Mouse (Mus musculus) cortical plate, adult 2 months (tissue): ENCODE measurements around the gene Fhit. TPM values are rescaled to one million over a fixed set of nuclear protein-coding genes. Genes with fewer than 3 reads are reported as not detected.

Experiments
- H3K27ac ChIP-seq: fragments of 200-500 bp; 2 replicates; pipeline ENCODE4 v1.5.1; 2012; ENCODE audit warnings: low read length, control low read depth, inconsistent platforms; ENCODE audit not compliant: insufficient read depth
- H3K4me1 ChIP-seq: fragments of 200-500 bp; 2 replicates; pipeline ENCODE4 v1.6.1; 2011; ENCODE audit warnings: low read length; ENCODE audit not compliant: control insufficient read depth, insufficient read depth
- H3K4me3 ChIP-seq: fragments of 200-500 bp; 2 replicates; pipeline ENCODE4 v1.5.1; 2011; ENCODE audit warnings: mild to moderate bottlenecking, low read length, control low read depth; ENCODE audit not compliant: insufficient read depth
- CTCF ChIP-seq: fragments of 200-500 bp; IDR thresholded peaks from 2 replicates; pipeline ENCODE4 v1.5.1; 2011; ENCODE audit warnings: mild to moderate bottlenecking, control low read depth, low read length; ENCODE audit not compliant: insufficient read depth; ENCODE audit errors: extremely low read depth
- POLR2A ChIP-seq: fragments of 200-500 bp; IDR thresholded peaks from 2 replicates; pipeline ENCODE4 v1.6.1; 2011; ENCODE audit warnings: mild to moderate bottlenecking, low read length, control low read depth; ENCODE audit not compliant: insufficient read depth; ENCODE audit errors: extremely low read depth
- polyA plus RNA-seq: library from polyadenylated mRNA; depleted of rRNA; stranded (reverse); fragments of >200 nt; gene quantifications from 2 replicates; pipeline ENCODE4 v1.2.3, GENCODE M21; 2012

Gene Fhit
- polyA plus RNA-seq, 1 experiment = 7.7 TPM

- TF ChIP-seq POLR2A = no peak
- TF ChIP-seq CTCF = no peak
- H3K4me3 ChIP-seq = no peak overlapping the region
- H3K4me1 ChIP-seq = no peaks in the 10 kb centered on the region
- no peak overlapping the region for H3K27ac ChIP-seq
Observed at GRCm38 (mm10) chr14:10554755-10555154, 607.1 kb downstream of the Fhit start.

- Histone ChIP-seq H3K4me3 (no peak overlapping the region), H3K4me1 (no peaks in the 10 kb centered on the region), H3K27ac (no peak overlapping the region)
- TF ChIP-seq POLR2A = no peak
- TF ChIP-seq CTCF = no peak
Observed at GRCm38 (mm10) chr14:10548632-10549031, 613.2 kb downstream of the Fhit start.

GRCm38 (mm10) chr14:10545916-10546315 lies 615.9 kb downstream of the Fhit start:
- no peak overlapping the region for H3K27ac ChIP-seq
- no peaks in the 10 kb centered on the region for H3K4me1 ChIP-seq
- TF ChIP-seq POLR2A (no peak), CTCF (no peak)
- H3K4me3 ChIP-seq = no peak overlapping the region

- TF ChIP-seq CTCF = no peak
- no peak for TF ChIP-seq POLR2A
- Histone ChIP-seq H3K4me3 (no peak overlapping the region), H3K27ac (no peak overlapping the region), H3K4me1 (no peaks in the 10 kb centered on the region)
Observed at GRCm38 (mm10) chr14:10534862-10535261, 627.0 kb downstream of the Fhit start.

- Histone ChIP-seq H3K27ac (no peak overlapping the region), H3K4me1 (no peaks in the 10 kb centered on the region), H3K4me3 (no peak overlapping the region)
- TF ChIP-seq POLR2A (no peak), CTCF (no peak)
Observed at GRCm38 (mm10) chr14:10531748-10532500, 629.9 kb downstream of the Fhit start.

- TF ChIP-seq CTCF (no peak), POLR2A (no peak)
- Histone ChIP-seq H3K27ac (no peak overlapping the region), H3K4me3 (no peak overlapping the region), H3K4me1 (no peaks in the 10 kb centered on the region)
Observed at GRCm38 (mm10) chr14:10526800-10527199, 635.0 kb downstream of the Fhit start.

GRCm38 (mm10) chr14:10525786-10526185 lies 636.0 kb downstream of the Fhit start:
- no peaks in the 10 kb centered on the region for H3K4me1 ChIP-seq
- no peak overlapping the region for H3K4me3 ChIP-seq
- TF ChIP-seq CTCF (no peak), POLR2A (no peak)
- no peak overlapping the region for H3K27ac ChIP-seq

- Histone ChIP-seq H3K4me1 (no peaks in the 10 kb centered on the region), H3K4me3 (no peak overlapping the region), H3K27ac (no peak overlapping the region)
- no peak for TF ChIP-seq CTCF
- TF ChIP-seq POLR2A = no peak
Observed at GRCm38 (mm10) chr14:10514026-10514425, 647.8 kb downstream of the Fhit start.

- no peak for TF ChIP-seq POLR2A
- no peak for TF ChIP-seq CTCF
- no peak overlapping the region for H3K27ac ChIP-seq
Observed at GRCm38 (mm10) chr14:10509252-10509651, 652.6 kb downstream of the Fhit start.

GRCm38 (mm10) chr14:10507560-10507959 lies 654.3 kb downstream of the Fhit start:
- no peak for TF ChIP-seq POLR2A
- no peak for TF ChIP-seq CTCF
- Histone ChIP-seq H3K4me3 (no peak overlapping the region), H3K27ac (no peak overlapping the region), H3K4me1 (no peaks in the 10 kb centered on the region)

More at GRCm38 (mm10) chr14:10509252-10509651, 652.6 kb downstream of the Fhit start:
- Histone ChIP-seq H3K4me3 (no peak overlapping the region), H3K4me1 (no peaks in the 10 kb centered on the region)

- H3K27ac ChIP-seq = no peak overlapping the region
- TF ChIP-seq CTCF (no peak), POLR2A (no peak)
- H3K4me1 ChIP-seq = peaks cover 4% of the 10 kb centered on the region
- no peak overlapping the region for H3K4me3 ChIP-seq
Observed at GRCm38 (mm10) chr14:10485798-10486197, 676.0 kb downstream of the Fhit start.
